Mouse (Mus musculus): Measurements from ENCODE around the gene Gm20388.

GRCm38 (mm10) chr8:119883281-119883680 is 27.4 kb upstream of the Gm20388 start:
- no peak for TF ChIP-seq CTCF (IDR thresholded peaks at IDR 0.05; ENCODE audit: borderline replicate concordance, insufficient read depth, low read depth, low read length)
- TF ChIP-seq POLR2A (IDR thresholded peaks at IDR 0.05; ENCODE audit: borderline replicate concordance, insufficient read depth, low read length), result no peak
